Comparison of ENCODE assay signal across 8 mouse cellular contexts in the genomic region with DNA sequence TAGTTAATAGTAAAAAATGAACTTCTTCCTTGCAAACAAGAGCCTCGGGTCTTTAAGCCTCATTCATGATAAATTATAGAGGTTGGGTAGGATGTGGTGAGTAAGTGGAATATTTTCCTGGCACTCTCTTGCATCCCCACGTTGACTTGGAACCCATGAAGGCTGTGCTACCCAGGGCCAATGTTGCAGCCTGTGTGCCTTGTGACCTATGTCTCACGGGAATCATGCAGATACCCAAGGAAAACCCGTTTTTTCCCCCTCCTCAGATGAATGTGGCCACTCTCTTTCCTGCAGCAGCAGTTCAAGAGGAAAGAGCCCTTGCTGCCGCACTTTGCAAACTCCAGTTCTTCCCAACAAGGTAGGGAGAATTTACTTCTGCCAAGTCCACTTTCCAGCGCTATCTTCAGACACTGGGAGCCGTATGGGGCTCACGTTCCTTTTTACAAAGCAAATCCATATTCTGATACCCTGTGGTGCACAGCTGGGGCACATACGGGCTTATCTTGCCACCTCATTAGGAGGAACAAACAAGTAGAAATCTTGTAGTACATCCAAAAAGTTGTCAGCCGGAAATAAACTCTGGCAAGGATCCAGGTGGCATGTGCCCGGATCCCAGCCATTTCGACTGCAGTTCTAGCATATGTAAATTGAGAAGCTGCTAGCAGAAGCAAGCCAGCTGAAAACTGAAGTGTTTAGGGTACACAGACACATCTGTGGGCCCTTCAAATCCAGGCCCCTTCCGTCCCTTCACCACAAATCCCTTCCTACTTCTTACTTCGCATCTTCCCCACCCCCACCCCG.
DNase-seq lines count a peak whose midpoint lies in the region; ATAC-seq and TF ChIP-seq lines count a peak whose summit lies in the region.

No protein-coding gene starts in this region.

- no peak overlapping the region for H3K9ac ChIP-seq in liver, postnatal 0 days (replicated peaks)

- H3K4me1 ChIP-seq in liver, postnatal 0 days (ENCODE audit: insufficient read depth) = no peaks in the 10 kb centered on the region

- WGBS in liver, postnatal 0 days (ENCODE audit: insufficient replicate concordance) = 47% methylated on average over 15 of the region's 15 CpGs

- peak overlapping the region; percentile 25; the same call in 1 of the 2 replicates for H3K4me3 ChIP-seq in gastrocnemius, adult 2 months
- H3K4me3 ChIP-seq in liver, postnatal 0 days (ENCODE audit: low read depth, low read length) = no peak overlapping the region

- no peak for TF ChIP-seq CTCF in gastrocnemius, adult 2 months (IDR thresholded peaks at IDR 0.05)
- no peak for TF ChIP-seq CTCF in liver, postnatal 0 days (IDR thresholded peaks at IDR 0.05; ENCODE audit: low read depth)

- intact Hi-C loops in gastrocnemius, adult 2 months (cut with DNase I) = no loop called here
- intact Hi-C loops in gastrocnemius, postnatal 14 days (cut with DNase I; ENCODE audit: low total_unique reads) = no loop called here

- no peaks in the 10 kb centered on the region for H3K9me3 ChIP-seq in liver, postnatal 0 days (ENCODE audit: low read length)

- ATAC-seq in megakaryocyte progenitor cell, adult 5-6 weeks (replicated peaks; ENCODE audit: poor library complexity) = 0 out of 2 replicates have a peak, but pooled peaks have one; percentile 37
- ATAC-seq in liver, postnatal 0 days = no peak

- H3K27me3 ChIP-seq in liver, postnatal 0 days (ENCODE audit: insufficient read depth, low read length) = no peaks in the 10 kb centered on the region

- TF ChIP-seq EP300 in liver, postnatal 0 days (IDR thresholded peaks at IDR 0.05; ENCODE audit: low read depth) = no peak

- DNase-seq in gastrocnemius, adult 2 months = peak; percentile 29
- no peak for DNase-seq in gastrocnemius, postnatal 14 days
- peak; percentile 46 for DNase-seq in cerebellum, adult 11-12 months
- peak; percentile 44 to 72 for DNase-seq in frontal cortex, postnatal 10 days (ENCODE audit: low spot score in 2 of 2)
- DNase-seq in layer of hippocampus, postnatal 14 days (ENCODE audit: low spot score in 2 of 2) = peak; percentile 33 to 53
- no peak for DNase-seq in yolk sac, embryonic 10.5 days (ENCODE audit: low spot score)
- DNase-seq in liver, postnatal 0 days = no peak

- no peak overlapping the region for H3K27ac ChIP-seq in gastrocnemius, adult 2 months
- H3K27ac ChIP-seq in liver, postnatal 0 days (ENCODE audit: low read depth) = no peak overlapping the region

- H3K4me2 ChIP-seq in liver, postnatal 0 days (ENCODE audit: low read depth, low read length) = no peak overlapping the region

- no peaks in the 10 kb centered on the region for H3K36me3 ChIP-seq in liver, postnatal 0 days (replicated peaks; ENCODE audit: insufficient read depth, low read length)

Comparison
In these comparisons a context has a peak if more than half of its experiments do, and no peak if none do; other contexts are left out.
1. DNase-seq: peak in gastrocnemius, adult 2 months (single experiment), cerebellum, adult 11-12 months (single experiment), frontal cortex, postnatal 10 days (2 of 2) and layer of hippocampus, postnatal 14 days (2 of 2); none in gastrocnemius, postnatal 14 days (single experiment), yolk sac, embryonic 10.5 days (single experiment) and liver, postnatal 0 days (single experiment).